Mouse (Mus musculus) ES-Bruce4 (cell line): Measurements from ENCODE around the gene Adam25.
"Not testable (repeated sequence)": the region's sequence is repeated elsewhere in the genome, so short reads cannot be mapped to it uniquely, and the experiment has no call there.

Source experiments
- CTCF ChIP-seq: IDR thresholded peaks from one replicate; pipeline ENCODE4 v1.8.1; 2011; ENCODE audit warnings: low read depth, low read length
- POLR2A ChIP-seq: IDR thresholded peaks from one replicate; pipeline ENCODE4 v1.8.1; 2011; ENCODE audit warnings: low read length; ENCODE audit not compliant: insufficient read depth

- TF ChIP-seq POLR2A, CTCF: not testable (repeated sequence)
These were observed 36.6 kb upstream of the Adam25 start for GRCm38 (mm10) chr8:40715406-40715805.
